In the genomic region with DNA sequence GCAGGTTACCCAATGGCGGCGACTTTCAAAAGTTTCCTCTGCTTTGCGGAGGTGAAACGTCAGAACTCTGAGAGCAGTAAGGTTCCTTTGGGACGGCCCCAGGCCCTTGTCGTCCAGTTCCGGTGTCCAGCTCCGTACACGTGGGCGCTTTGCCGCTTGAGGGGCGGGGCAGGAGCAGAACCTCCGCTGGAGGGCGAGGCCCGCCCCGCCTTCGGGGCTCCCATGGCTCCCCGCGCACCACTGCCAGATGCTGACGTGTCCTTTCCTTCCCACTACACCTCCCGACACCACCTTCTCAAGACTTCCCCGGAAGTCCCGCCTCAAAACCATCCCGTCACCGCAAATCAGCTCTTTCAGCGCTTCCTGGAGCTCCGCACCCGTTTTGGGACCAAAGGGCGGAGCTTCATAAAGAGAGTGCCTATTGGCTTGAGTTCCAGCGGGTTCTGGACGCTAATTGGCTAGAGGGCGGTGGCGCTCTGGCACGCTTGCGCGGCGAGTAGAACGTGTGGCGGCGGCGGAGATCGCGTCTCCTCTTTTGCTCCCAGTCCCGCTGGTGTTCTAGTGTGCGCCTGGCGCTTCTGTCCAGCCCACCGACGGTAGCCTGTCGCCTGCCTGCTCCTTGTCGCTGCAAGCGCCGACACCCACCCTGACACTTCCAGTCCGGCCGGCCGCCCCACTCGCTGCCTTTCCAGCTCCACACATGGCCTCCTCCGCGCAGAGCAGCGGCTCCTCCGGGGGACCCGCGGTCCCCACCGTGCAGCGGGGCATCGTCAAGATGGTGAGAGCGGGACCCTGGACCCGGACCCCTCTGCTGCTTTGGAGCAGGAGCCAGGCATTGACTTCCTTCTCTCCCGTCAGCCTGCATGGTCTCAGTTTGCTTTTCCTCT, we compare ENCODE assay signal across 8 mouse cellular contexts. TPM values are rescaled to one million over a fixed set of nuclear protein-coding genes. Genes with fewer than 3 reads are reported as not detected.
DNase-seq lines count a peak whose midpoint lies in the region; ATAC-seq lines count a peak whose summit lies in the region.

No protein-coding gene starts in this region.

- H3K4me2 ChIP-seq in intestine, embryonic 14.5 days (ENCODE audit: low read length) = peak overlapping the region; percentile 77

- H3K27me3 ChIP-seq in intestine, embryonic 14.5 days (replicated peaks; ENCODE audit: control insufficient read depth, insufficient read depth, low read length) = no peaks in the 10 kb centered on the region

- peaks cover 7% of the 10 kb centered on the region for H3K36me3 ChIP-seq in intestine, embryonic 14.5 days (ENCODE audit: control insufficient read depth, insufficient read depth, low read length)

- H3K9me3 ChIP-seq in intestine, embryonic 14.5 days (ENCODE audit: control insufficient read depth, low read length) = no peaks in the 10 kb centered on the region

- peaks cover 24% of the 10 kb centered on the region for H3K4me1 ChIP-seq in intestine, embryonic 14.5 days (replicated peaks; ENCODE audit: control insufficient read depth, insufficient read depth, low read length)

- H3K27ac ChIP-seq in intestine, embryonic 14.5 days (ENCODE audit: low read depth) = peak overlapping the region; percentile 84

- peak; percentile 90 to 92 for DNase-seq in adrenal gland, adult 18-20 months (ENCODE audit: low spot score in 2 of 2)
- peak; percentile 100 for DNase-seq in embryo, embryonic 11 days
- DNase-seq in gastrocnemius, postnatal 25 days = peak; percentile 99
- peak; percentile 94 for DNase-seq in intestine, embryonic 14.5 days (ENCODE audit: low spot score)
- peak; percentile 98 to 99 for DNase-seq in left cerebral cortex, postnatal 14 days (ENCODE audit: low spot score in 2 of 2)
- DNase-seq in mesoderm, embryonic 11.5 days (ENCODE audit: low read depth, low spot score) = peak; percentile 100
- DNase-seq in right cerebral cortex, postnatal 36 days (ENCODE audit: low spot score in 2 of 2) = peak; percentile 99
- peak; percentile 99 for DNase-seq in yolk sac, embryonic 10.5 days (ENCODE audit: low spot score)

- intact Hi-C loops in left cerebral cortex, postnatal 14 days (cut with DNase I) = no loop called here

- peak overlapping the region; percentile 70 for H3K9ac ChIP-seq in intestine, embryonic 14.5 days (ENCODE audit: low read length)

- peak; percentile 99 for ATAC-seq in intestine, embryonic 14.5 days (replicated peaks; ENCODE audit: low FRiP score, low TSS enrichment, low read depth)

- whole genome bisulfite sequencing in intestine, embryonic 14.5 days = under 1% methylated on average over 68 of the region's 68 CpGs

- peak overlapping the region; percentile 88 for H3K4me3 ChIP-seq in intestine, embryonic 14.5 days (ENCODE audit: low read depth, low read length)

RNA-seq across cellular contexts. Expression of gene Snd1, which starts 5.2 kb away (rescaled TPM):
- total RNA-seq in adrenal gland, adult 18-20 months (2021) = 100 to 1,000 TPM; 112 to 139 TPM
- total RNA-seq in gastrocnemius, postnatal 25 days (2021) = 10 to 100 TPM; 35.4 to 40.7 TPM
- 123 and 139 TPM in 2 replicates for polyA plus RNA-seq in intestine, embryonic 14.5 days (2014; fragmentation: Nextera tagmentation; extraction: Ambion mirVana)
- 10 to 100 TPM; 94.8 to 96.9 TPM for total RNA-seq in left cerebral cortex, postnatal 14 days (2021)

RNA-seq across cellular contexts. Expression of gene Pax4, which starts 31.0 kb away (rescaled TPM):
- not detected for total RNA-seq in adrenal gland, adult 18-20 months (2021)
- total RNA-seq in gastrocnemius, postnatal 25 days (2021) = not detected
- 0.36 and 3.3 TPM in 2 replicates for polyA plus RNA-seq in intestine, embryonic 14.5 days (2014; fragmentation: Nextera tagmentation; extraction: Ambion mirVana)
- total RNA-seq in left cerebral cortex, postnatal 14 days (2021) = not detected

RNA-seq across cellular contexts. Expression of gene Gcc1, which starts 51.9 kb away (rescaled TPM):
- total RNA-seq in adrenal gland, adult 18-20 months (2021) = 10 to 100 TPM; 15.2 to 18.1 TPM
- 1 to 10 TPM; 5.8 to 6.6 TPM for total RNA-seq in gastrocnemius, postnatal 25 days (2021)
- polyA plus RNA-seq in intestine, embryonic 14.5 days (2014; fragmentation: Nextera tagmentation; extraction: Ambion mirVana) = 7.2 and 8.8 TPM in 2 replicates
- total RNA-seq in left cerebral cortex, postnatal 14 days (2021) = 10 to 100 TPM; 13.3 to 16.1 TPM

RNA-seq across cellular contexts. Expression of gene Fscn3, which starts 52.5 kb away (rescaled TPM):
- not detected for total RNA-seq in adrenal gland, adult 18-20 months (2021)
- not detected for total RNA-seq in gastrocnemius, postnatal 25 days (2021)
- not detected in 2 replicates for polyA plus RNA-seq in intestine, embryonic 14.5 days (2014; fragmentation: Nextera tagmentation; extraction: Ambion mirVana)
- not detected for total RNA-seq in left cerebral cortex, postnatal 14 days (2021)

RNA-seq across cellular contexts. Expression of gene Arf5, which starts 56.7 kb away (rescaled TPM):
- total RNA-seq in adrenal gland, adult 18-20 months (2021) = 100 to 1,000 TPM; 139 to 163 TPM
- total RNA-seq in gastrocnemius, postnatal 25 days (2021) = 10 to 100 TPM; 79.8 to 88.0 TPM
- 276 and 284 TPM in 2 replicates for polyA plus RNA-seq in intestine, embryonic 14.5 days (2014; fragmentation: Nextera tagmentation; extraction: Ambion mirVana)
- total RNA-seq in left cerebral cortex, postnatal 14 days (2021) = 100 to 1,000 TPM; 389 to 405 TPM

Comparison
In these comparisons a context has a peak if more than half of its experiments do, and no peak if none do; other contexts are left out.
1. Peak in every context shown above with its lines: DNase-seq, ATAC-seq, H3K4me3 ChIP-seq and H3K27ac ChIP-seq.